Mouse (Mus musculus): ENCODE results near the gene Ston1.

DNA sequence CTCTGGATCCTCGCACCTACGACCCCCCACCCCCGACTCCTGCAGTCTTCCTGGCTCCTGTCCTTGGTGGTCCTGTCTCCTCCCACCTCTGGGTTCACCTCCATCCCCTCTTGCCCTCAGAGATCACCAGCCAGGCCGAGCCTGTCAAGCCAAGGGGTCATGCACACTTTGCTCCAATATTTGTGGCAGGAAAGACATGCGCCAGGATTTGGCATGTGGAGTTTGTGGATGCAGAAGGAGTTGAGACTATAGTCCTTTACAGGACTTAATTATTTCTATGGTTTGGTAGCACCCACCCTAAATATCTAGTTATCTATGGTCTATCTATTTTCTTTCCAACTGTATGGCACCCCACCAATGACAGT, 554 bp downstream of the Ston1 start:
- TF ChIP-seq CTCF (IDR thresholded peaks at IDR 0.05; ENCODE audit: borderline replicate concordance, insufficient read depth, low read length) (no peak), POLR2A (IDR thresholded peaks at IDR 0.05; ENCODE audit: low read depth, low read length) (no peak)
